Mouse (Mus musculus) hindbrain, embryonic 16.5 days (tissue): ENCODE measurements around the gene Fmnl3. TPM values are rescaled to one million over a fixed set of nuclear protein-coding genes. Genes with fewer than 3 reads are reported as not detected.

ENCODE experiments used
- ATAC-seq: fragments of 200-750 bp; cut with Nextera tagmentation; 2 replicates; pipeline ENCODE4 v1.8.0; 2017; ENCODE audit warnings: moderate TSS enrichment, moderate library complexity
- H3K27ac ChIP-seq: fragments of 300-500 bp; sonication (generic); 2 replicates; pipeline ENCODE4 v1.5.1; 2014; ENCODE audit warnings: low read depth, mild to moderate bottlenecking, control low read depth, low read length, moderate library complexity
- H3K27me3 ChIP-seq: fragments of 300-500 bp; sonication (generic); replicated peaks from 2 replicates; pipeline ENCODE4 v1.6.1; 2014; ENCODE audit warnings: low read length; ENCODE audit not compliant: control insufficient read depth, insufficient read depth
- H3K36me3 ChIP-seq: fragments of 300-500 bp; sonication (generic); 2 replicates; pipeline ENCODE4 v1.6.1; 2014; ENCODE audit warnings: mild to moderate bottlenecking, low read length, moderate library complexity, mixed read lengths; ENCODE audit not compliant: control insufficient read depth, insufficient read depth
- H3K4me1 ChIP-seq: fragments of 300-500 bp; sonication (generic); 2 replicates; pipeline ENCODE4 v1.6.1; 2014; ENCODE audit warnings: low read depth, low read length; ENCODE audit not compliant: control insufficient read depth, insufficient read depth
- H3K4me2 ChIP-seq: fragments of 300-500 bp; sonication (generic); 2 replicates; pipeline ENCODE4 v1.6.1; 2014; ENCODE audit warnings: mild to moderate bottlenecking, low read length, control low read depth, moderate library complexity
- H3K4me3 ChIP-seq: fragments of 300-500 bp; sonication (generic); 2 replicates; pipeline ENCODE4 v1.5.1; 2014; ENCODE audit warnings: mild to moderate bottlenecking, low read length, control low read depth, moderate library complexity
- H3K9ac ChIP-seq: fragments of 300-500 bp; sonication (generic); 2 replicates; pipeline ENCODE4 v1.6.1; 2014; ENCODE audit warnings: low read depth, mild to moderate bottlenecking, control low read depth, low read length, moderate library complexity
- H3K9me3 ChIP-seq: fragments of 300-500 bp; sonication (generic); 2 replicates; pipeline ENCODE4 v1.6.1; 2014; ENCODE audit warnings: mild to moderate bottlenecking, low read length, moderate library complexity; ENCODE audit not compliant: control insufficient read depth
- WGBS: fragments of 180-500 bp; shearing (Covaris S2); extraction: QIAGEN DNeasy Blood & Tissue Kit; methylation state at CpG from one replicate; pipeline ENCODE4 v1.1.7; 2014; 5-methylcytosine and 5-hydroxymethylcytosine counted together
- polyA plus RNA-seq: library from polyadenylated mRNA; unstranded; fragments of >200 nt; fragmentation: Nextera tagmentation; extraction: Ambion mirVana; gene quantifications from 2 replicates; pipeline ENCODE4 v1.2.1, GENCODE M21; 2015

Fmnl3 gene
- polyA plus RNA-seq, 1 experiment from 2014 or later: 7.4 TPM

- H3K36me3 ChIP-seq: no peaks in the 10 kb centered on the region
- H3K4me2 ChIP-seq: peak within 1 kb of the TSS; percentile 70
- no peaks in the 10 kb centered on the region for H3K27me3 ChIP-seq
- H3K9ac ChIP-seq: peak within 1 kb of the TSS; percentile 85
- peak within 1 kb of the TSS; percentile 91 for H3K27ac ChIP-seq
- peak within 1 kb of the TSS; percentile 68 for H3K4me3 ChIP-seq
- 0% methylated on average over 44 of the region's 64 CpGs for WGBS
- peaks cover 18% of the 10 kb centered on the region for H3K4me1 ChIP-seq
- ATAC-seq: peak; percentile 97
- H3K9me3 ChIP-seq: no peaks in the 10 kb centered on the region
Observed at GRCm38 (mm10) chr15:99294813-99295374, 75.4 kb downstream of the Fmnl3 start, which contains the start of gene Prpf40b. Prpf40b (plus strand) TSS chr15:99295087.

GRCm38 (mm10) chr15:99294287-99294686, 76.0 kb downstream of the Fmnl3 start:
- 25% methylated on average over 16 of the region's 16 CpGs for WGBS
- Histone ChIP-seq H3K9me3 (no peaks in the 10 kb centered on the region), H3K36me3 (no peaks in the 10 kb centered on the region), H3K9ac (peak overlapping the region; percentile 61), H3K27ac (peak overlapping the region; percentile 91; the same call in 1 of the 2 replicates), H3K4me1 (peaks cover 18% of the 10 kb centered on the region), H3K4me2 (peak overlapping the region; percentile 70), H3K27me3 (no peaks in the 10 kb centered on the region), H3K4me3 (peak overlapping the region; percentile 68)
- ATAC-seq: no peak

- WGBS: 94% methylated on average over 11 of the region's 11 CpGs
Observed at GRCm38 (mm10) chr15:99290586-99290985, 79.7 kb downstream of the Fmnl3 start.

GRCm38 (mm10) chr15:99285189-99285535, 85.1 kb downstream of the Fmnl3 start:
- H3K27me3 ChIP-seq: no peaks in the 10 kb centered on the region

More at GRCm38 (mm10) chr15:99290586-99290985, 79.7 kb downstream of the Fmnl3 start:
- Histone ChIP-seq H3K27ac (no peak overlapping the region), H3K4me2 (no peak overlapping the region), H3K36me3 (no peaks in the 10 kb centered on the region), H3K4me1 (peaks cover 5% of the 10 kb centered on the region), H3K9ac (no peak overlapping the region), H3K9me3 (no peaks in the 10 kb centered on the region), H3K4me3 (no peak overlapping the region), H3K27me3 (no peaks in the 10 kb centered on the region)
- ATAC-seq: no peak

GRCm38 (mm10) chr15:99284527-99285188, 85.6 kb downstream of the Fmnl3 start:
- 52% methylated on average over 14 of the region's 14 CpGs for WGBS
- no peak overlapping the region for H3K4me2 ChIP-seq
- no peak overlapping the region for H3K27ac ChIP-seq
- no peak overlapping the region for H3K4me3 ChIP-seq
- H3K9me3 ChIP-seq: no peaks in the 10 kb centered on the region
- no peaks in the 10 kb centered on the region for H3K4me1 ChIP-seq
- H3K36me3 ChIP-seq: no peaks in the 10 kb centered on the region
- H3K9ac ChIP-seq: no peak overlapping the region
- no peaks in the 10 kb centered on the region for H3K27me3 ChIP-seq
- ATAC-seq: no peak

More at GRCm38 (mm10) chr15:99285189-99285535, 85.1 kb downstream of the Fmnl3 start:
- Histone ChIP-seq H3K9me3 (no peaks in the 10 kb centered on the region), H3K36me3 (no peaks in the 10 kb centered on the region), H3K4me3 (no peak overlapping the region), H3K27ac (no peak overlapping the region), H3K4me2 (no peak overlapping the region), H3K9ac (no peak overlapping the region), H3K4me1 (no peaks in the 10 kb centered on the region)
- 59% methylated on average over 8 of the region's 8 CpGs for WGBS
- no peak for ATAC-seq

GRCm38 (mm10) chr15:99283456-99283855, 86.8 kb downstream of the Fmnl3 start:
- no peaks in the 10 kb centered on the region for H3K4me1 ChIP-seq
- H3K27ac ChIP-seq: no peak overlapping the region
- 71% methylated on average over 10 of the region's 10 CpGs for WGBS
- no peaks in the 10 kb centered on the region for H3K36me3 ChIP-seq
- H3K9me3 ChIP-seq: no peaks in the 10 kb centered on the region
- no peak overlapping the region for H3K9ac ChIP-seq
- ATAC-seq: no peak
- H3K4me3 ChIP-seq: no peak overlapping the region
- no peaks in the 10 kb centered on the region for H3K27me3 ChIP-seq
- H3K4me2 ChIP-seq: no peak overlapping the region

- H3K4me1 ChIP-seq: no peaks in the 10 kb centered on the region; the same call in 1 of the 2 replicates
- H3K36me3 ChIP-seq: no peaks in the 10 kb centered on the region
- no peak overlapping the region for H3K9ac ChIP-seq
- H3K9me3 ChIP-seq: no peaks in the 10 kb centered on the region
- H3K27ac ChIP-seq: no peak overlapping the region
- ATAC-seq: no peak
- H3K4me2 ChIP-seq: no peak overlapping the region
- no peaks in the 10 kb centered on the region for H3K27me3 ChIP-seq
- 86% methylated on average over 7 of the region's 7 CpGs for WGBS
- no peak overlapping the region for H3K4me3 ChIP-seq
Observed at GRCm38 (mm10) chr15:99278271-99278670, 92.0 kb downstream of the Fmnl3 start.

- Histone ChIP-seq H3K9ac (no peak overlapping the region), H3K27me3 (no peaks in the 10 kb centered on the region), H3K36me3 (no peaks in the 10 kb centered on the region), H3K4me1 (peaks cover 2% of the 10 kb centered on the region; the same call in 1 of the 2 replicates), H3K4me3 (no peak overlapping the region), H3K27ac (no peak overlapping the region), H3K4me2 (no peak overlapping the region), H3K9me3 (no peaks in the 10 kb centered on the region)
- WGBS: 91% methylated on average over 8 of the region's 8 CpGs
- no peak for ATAC-seq
Observed at GRCm38 (mm10) chr15:99276095-99276494, 94.2 kb downstream of the Fmnl3 start.
